In the genomic region with DNA sequence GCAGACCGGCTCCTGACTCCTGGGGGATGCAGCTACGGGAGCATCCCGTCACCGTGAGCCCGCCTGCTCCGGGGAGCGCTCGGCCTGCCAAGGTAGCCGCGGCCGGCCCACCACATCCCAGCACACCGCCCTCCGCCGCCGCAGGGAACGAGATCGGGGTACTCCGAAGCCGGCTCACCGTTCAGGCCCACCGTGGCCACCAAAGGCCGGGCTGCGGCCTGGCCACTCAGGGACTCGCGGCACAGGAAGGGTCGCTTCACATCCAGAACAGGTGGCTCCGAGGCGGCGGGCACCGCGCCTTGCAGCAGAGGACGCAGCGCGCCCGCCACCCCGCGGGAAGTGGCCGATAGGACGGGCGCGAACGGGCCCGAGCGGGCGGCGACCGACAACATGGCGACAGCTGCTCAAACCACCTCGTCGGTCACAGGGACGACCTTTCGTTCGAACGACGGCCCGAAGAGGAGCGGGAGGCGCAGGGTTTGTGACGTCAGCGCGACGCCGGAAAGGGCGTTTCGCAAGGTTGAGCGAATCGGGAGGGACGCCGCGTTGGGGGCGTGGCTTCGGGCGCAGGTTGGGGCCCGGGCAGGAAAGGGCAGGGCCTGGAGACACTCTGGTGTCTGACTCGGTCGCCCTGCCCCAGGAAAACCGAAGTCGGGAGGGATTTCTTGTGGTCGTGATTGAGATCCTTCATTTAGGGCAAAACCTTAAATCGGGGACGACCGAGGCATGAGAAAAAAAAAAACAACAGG, we compare ENCODE assay signal across 8 mouse cellular contexts. TPM values are rescaled to one million over a fixed set of nuclear protein-coding genes. Genes with fewer than 3 reads are reported as not detected.
DNase-seq lines count a peak whose midpoint lies in the region; ATAC-seq and TF ChIP-seq lines count a peak whose summit lies in the region.

A gene (minus strand): TSS at position 507 of the 749 bp plus-strand sequence.

- under 1% methylated on average over 82 of the region's 82 CpGs for WGBS in forebrain, embryonic 11.5 days
- under 1% methylated on average over 82 of the region's 82 CpGs for WGBS in heart, embryonic 16.5 days
- WGBS in liver, embryonic 15.5 days (ENCODE audit: insufficient replicate concordance): under 1% methylated on average over 82 of the region's 82 CpGs
- under 1% methylated on average over 81 of the region's 82 CpGs for WGBS in neural tube, embryonic 12.5 days

- no peak for TF ChIP-seq RAD21 in CH12.LX (IDR thresholded peaks at IDR 0.05; ENCODE audit: low read depth, low read length)

- peak; percentile 99 for ATAC-seq in forebrain, embryonic 11.5 days (replicated peaks; ENCODE audit: low FRiP score)
- ATAC-seq in heart, embryonic 16.5 days (replicated peaks; ENCODE audit: extremely low read depth, insufficient read depth, low FRiP score): peak; percentile 97
- ATAC-seq in liver, embryonic 15.5 days (ENCODE audit: insufficient read depth): peak; percentile 98
- peak; percentile 99 for ATAC-seq in neural tube, embryonic 12.5 days (ENCODE audit: low FRiP score, low read depth)

- peak within 1 kb of the TSS; percentile 89 to 99 (median 95) for H3K4me3 ChIP-seq in CH12.LX (replicated peaks in 1 of 3; ENCODE audit: low read depth in 2 of 3, low read length in 2 of 3, poor library complexity in 1 of 3)
- peak within 1 kb of the TSS; percentile 97 for H3K4me3 ChIP-seq in forebrain, embryonic 11.5 days (ENCODE audit: low read depth, low read length)
- H3K4me3 ChIP-seq in heart, embryonic 16.5 days (ENCODE audit: low read length): peak within 1 kb of the TSS; percentile 88
- H3K4me3 ChIP-seq in liver, embryonic 15.5 days (replicated peaks): peak within 1 kb of the TSS; percentile 99
- H3K4me3 ChIP-seq in neural tube, embryonic 12.5 days: peak within 1 kb of the TSS; percentile 95

- H3K9me3 ChIP-seq in CH12.LX (replicated peaks; ENCODE audit: low read length): no peaks in the 10 kb centered on the region
- no peaks in the 10 kb centered on the region for H3K9me3 ChIP-seq in forebrain, embryonic 11.5 days (ENCODE audit: control insufficient read depth, low read length)
- no peaks in the 10 kb centered on the region for H3K9me3 ChIP-seq in heart, embryonic 16.5 days (replicated peaks; ENCODE audit: control insufficient read depth, low read length)
- no peaks in the 10 kb centered on the region for H3K9me3 ChIP-seq in liver, embryonic 15.5 days (replicated peaks)
- no peaks in the 10 kb centered on the region for H3K9me3 ChIP-seq in neural tube, embryonic 12.5 days

- peaks cover 8 to 16% of the 10 kb centered on the region in 2 experiments for H3K36me3 ChIP-seq in CH12.LX (replicated peaks in 1 of 2; ENCODE audit: control insufficient read depth in 1 of 2, insufficient read depth in 1 of 2, low read length in 1 of 2)
- H3K36me3 ChIP-seq in forebrain, embryonic 11.5 days (ENCODE audit: control insufficient read depth, insufficient read depth, low read length): no peaks in the 10 kb centered on the region; the same call in 1 of the 2 replicates
- peaks cover 7% of the 10 kb centered on the region for H3K36me3 ChIP-seq in heart, embryonic 16.5 days (ENCODE audit: control insufficient read depth, insufficient read depth)
- peaks cover 8% of the 10 kb centered on the region for H3K36me3 ChIP-seq in liver, embryonic 15.5 days (replicated peaks)
- peaks cover 6% of the 10 kb centered on the region; the same call in 1 of the 2 replicates for H3K36me3 ChIP-seq in neural tube, embryonic 12.5 days

- H3K4me2 ChIP-seq in CH12.LX (ENCODE audit: insufficient read depth, low read depth, poor library complexity, severe bottlenecking): peak within 1 kb of the TSS; percentile 100
- peak within 1 kb of the TSS; percentile 76 for H3K4me2 ChIP-seq in forebrain, embryonic 11.5 days (ENCODE audit: low read depth, low read length, severe bottlenecking)
- peak within 1 kb of the TSS; percentile 76 for H3K4me2 ChIP-seq in heart, embryonic 16.5 days (ENCODE audit: low read depth, low read length)
- peak within 1 kb of the TSS; percentile 80 for H3K4me2 ChIP-seq in liver, embryonic 15.5 days
- peak within 1 kb of the TSS; percentile 78 for H3K4me2 ChIP-seq in neural tube, embryonic 12.5 days (replicated peaks)

- peak within 1 kb of the TSS; percentile 76 for H3K9ac ChIP-seq in CH12.LX (ENCODE audit: insufficient read depth, low read depth)
- H3K9ac ChIP-seq in forebrain, embryonic 11.5 days (ENCODE audit: low read length): peak within 1 kb of the TSS; percentile 93
- H3K9ac ChIP-seq in heart, embryonic 16.5 days (ENCODE audit: low read length): peak within 1 kb of the TSS; percentile 98
- peak within 1 kb of the TSS; percentile 93 for H3K9ac ChIP-seq in liver, embryonic 15.5 days
- H3K9ac ChIP-seq in neural tube, embryonic 12.5 days: peak within 1 kb of the TSS; percentile 93

- no peak for TF ChIP-seq EP300 in CH12.LX (IDR thresholded peaks at IDR 0.05; ENCODE audit: low read length)

- peaks cover 3 to 27% of the 10 kb centered on the region in 2 experiments for H3K4me1 ChIP-seq in CH12.LX (ENCODE audit: control insufficient read depth in 1 of 2, insufficient read depth in 2 of 2)
- peaks cover 3% of the 10 kb centered on the region; the same call in 1 of the 2 replicates for H3K4me1 ChIP-seq in forebrain, embryonic 11.5 days (replicated peaks; ENCODE audit: control insufficient read depth, insufficient read depth, low read length)
- H3K4me1 ChIP-seq in heart, embryonic 16.5 days (ENCODE audit: control insufficient read depth, insufficient read depth, low read length): peaks cover 19% of the 10 kb centered on the region
- peaks cover 26% of the 10 kb centered on the region for H3K4me1 ChIP-seq in liver, embryonic 15.5 days (replicated peaks)
- H3K4me1 ChIP-seq in neural tube, embryonic 12.5 days: peaks cover 11% of the 10 kb centered on the region

- TF ChIP-seq CTCF in CH12.LX (conservative IDR thresholded peaks at IDR 0.05 in 1 of 2, IDR thresholded peaks at IDR 0.05 in 1 of 2; ENCODE audit: low read depth in 2 of 2, low read length in 2 of 2): no peak

- peaks cover 25% of the 10 kb centered on the region for H3K79me2 ChIP-seq in CH12.LX (replicated peaks; ENCODE audit: control insufficient read depth, extremely low read depth, insufficient read depth, poor library complexity, severe bottlenecking)

- H3K27ac ChIP-seq in CH12.LX (ENCODE audit: insufficient read depth, low read depth): peak within 1 kb of the TSS; percentile 29
- peak within 1 kb of the TSS; percentile 37; the same call in 1 of the 2 replicates for H3K27ac ChIP-seq in forebrain, embryonic 11.5 days (ENCODE audit: low read depth, low read length)
- H3K27ac ChIP-seq in heart, embryonic 16.5 days (ENCODE audit: low read length): peak within 1 kb of the TSS; percentile 92
- peak within 1 kb of the TSS; percentile 86 for H3K27ac ChIP-seq in liver, embryonic 15.5 days (replicated peaks)
- H3K27ac ChIP-seq in neural tube, embryonic 12.5 days: 0 out of 2 replicates have a peak within 1 kb of the TSS, but pooled peaks have one; percentile 37

- in situ Hi-C loops in CH12.LX (cut with MboI; ENCODE audit: low pct_ligation_motif_present, low pct_unique_long_range_greater_than_20kb, low sequenced_read_pairs): no loop called here

- H3K27me3 ChIP-seq in CH12.LX (replicated peaks): peaks cover 5% of the 10 kb centered on the region
- no peaks in the 10 kb centered on the region for H3K27me3 ChIP-seq in forebrain, embryonic 11.5 days (ENCODE audit: control insufficient read depth, insufficient read depth, low read length)
- no peaks in the 10 kb centered on the region for H3K27me3 ChIP-seq in heart, embryonic 16.5 days (ENCODE audit: control insufficient read depth, insufficient read depth, low read length)
- H3K27me3 ChIP-seq in liver, embryonic 15.5 days: no peaks in the 10 kb centered on the region
- no peaks in the 10 kb centered on the region for H3K27me3 ChIP-seq in neural tube, embryonic 12.5 days (replicated peaks)

- DNase-seq in CH12.LX (ENCODE audit: extremely low read depth): peak; percentile 97
- DNase-seq in c-Kit-positive CD71-positive TER-119-negative erythroid progenitor cells, embryonic 14.5 days (ENCODE audit: low read depth): peak; percentile 93
- peak; percentile 99 for DNase-seq in forebrain, embryonic 11.5 days (ENCODE audit: low spot score)
- DNase-seq in kidney, postnatal 36 days: peak; percentile 98 to 100
- DNase-seq in telencephalon, adult 2 months (ENCODE audit: low read depth, low spot score): peak; percentile 94

- TF ChIP-seq POLR2A in CH12.LX (IDR thresholded peaks at IDR 0.05; ENCODE audit: low read depth, low read length): peak; percentile 88

- dilution Hi-C loops in CH12.LX (cut with MboI; ENCODE audit: extremely low pct_ligation_motif_present, extremely low pct_unique_long_range_greater_than_20kb, low sequenced_read_pairs): no loop called here

TF ChIP-seq in CH12.LX, 34 proteins besides CTCF, POLR2A, EP300 and RAD21 (continues in another document):
- TF ChIP-seq ELF1 (IDR thresholded peaks at IDR 0.05; ENCODE audit: low read depth, low read length) (peak; percentile 76), MAX (IDR thresholded peaks at IDR 0.05; ENCODE audit: low read length) (peak; percentile 33; the same call in 1 of the 2 replicates), MAZ (IDR thresholded peaks at IDR 0.05; ENCODE audit: low read depth, low read length) (peak; percentile 59; the same call in 1 of the 2 replicates), TBP (conservative IDR thresholded peaks at IDR 0.05; ENCODE audit: low read depth, low read length) (0 out of 2 replicates have a peak, but pooled peaks have one; percentile 63), MXI1 (IDR thresholded peaks at IDR 0.05; ENCODE audit: low read depth, low read length) (peak; percentile 43; the same call in 1 of the 2 replicates), PAX5 (IDR thresholded peaks at IDR 0.05; ENCODE audit: low read length) (no peak), ZMIZ1 (IDR thresholded peaks at IDR 0.05; ENCODE audit: low read depth, low read length) (peak; percentile 91), E2F4 (IDR thresholded peaks at IDR 0.05; ENCODE audit: insufficient replicate concordance, low read depth, low read length) (no peak), ETS1 (conservative IDR thresholded peaks at IDR 0.05; ENCODE audit: low read depth, low read length) (no peak), GABPA (IDR thresholded peaks at IDR 0.05; ENCODE audit: insufficient replicate concordance, low read depth, low read length) (no peak), MEF2A (IDR thresholded peaks at IDR 0.05; ENCODE audit: borderline replicate concordance, low read depth, low read length) (0 out of 2 replicates have a peak, but pooled peaks have one; percentile 59), NELFE (IDR thresholded peaks at IDR 0.05; ENCODE audit: low read depth, low read length) (peak; percentile 89)

RNA-seq across cellular contexts. Expression of the gene that starts here (rescaled TPM):
- total RNA-seq in CH12.LX (2012; rRNA removed) (154 and 171 TPM in 2 replicates), CH12.LX (2014; rRNA removed) (292 and 297 TPM in 2 replicates)
- 169 and 173 TPM in 2 replicates for polyA plus RNA-seq in CH12.LX (2012; ENCODE audit: insufficient read length, low read depth)
- 234 and 249 TPM in 2 replicates for polyA plus RNA-seq in forebrain, embryonic 11.5 days (2014; fragmentation: Nextera tagmentation; extraction: Ambion mirVana)
- polyA plus RNA-seq in heart, embryonic 16.5 days (2015; fragmentation: Nextera tagmentation; extraction: Ambion mirVana): 777 and 809 TPM in 2 replicates
- polyA plus RNA-seq in liver, embryonic 15.5 days (2015; fragmentation: Nextera tagmentation; extraction: Ambion mirVana): 164 and 165 TPM in 2 replicates
- polyA plus RNA-seq in neural tube, embryonic 12.5 days (2016; fragmentation: Nextera tagmentation; extraction: Ambion mirVana): 242 and 248 TPM in 2 replicates

Comparison
In these comparisons a context has a peak if more than half of its experiments do, and no peak if none do; other contexts are left out.
1. Peak in every context shown above with its lines: DNase-seq, ATAC-seq, H3K4me3 ChIP-seq and H3K27ac ChIP-seq.
2. H3K27ac ChIP-seq: peak in every context shown above with its lines; median percentile 92 in heart, embryonic 16.5 days; 86 in liver, embryonic 15.5 days; 37 in forebrain, embryonic 11.5 days; 37 in neural tube, embryonic 12.5 days; 29 in CH12.LX.